Mouse (Mus musculus): ENCODE data around the gene Pxylp1. TPM values are rescaled to one million over a fixed set of nuclear protein-coding genes. Genes with fewer than 3 reads are reported as not detected.

Gene Pxylp1
- polyA plus RNA-seq, 1 experiment, result 6.6 TPM

GRCm38 (mm10) chr9:96861092-96861487, 31.4 kb downstream of the Pxylp1 start:
- no peak for DNase-seq (ENCODE audit: low spot score)

DNA sequence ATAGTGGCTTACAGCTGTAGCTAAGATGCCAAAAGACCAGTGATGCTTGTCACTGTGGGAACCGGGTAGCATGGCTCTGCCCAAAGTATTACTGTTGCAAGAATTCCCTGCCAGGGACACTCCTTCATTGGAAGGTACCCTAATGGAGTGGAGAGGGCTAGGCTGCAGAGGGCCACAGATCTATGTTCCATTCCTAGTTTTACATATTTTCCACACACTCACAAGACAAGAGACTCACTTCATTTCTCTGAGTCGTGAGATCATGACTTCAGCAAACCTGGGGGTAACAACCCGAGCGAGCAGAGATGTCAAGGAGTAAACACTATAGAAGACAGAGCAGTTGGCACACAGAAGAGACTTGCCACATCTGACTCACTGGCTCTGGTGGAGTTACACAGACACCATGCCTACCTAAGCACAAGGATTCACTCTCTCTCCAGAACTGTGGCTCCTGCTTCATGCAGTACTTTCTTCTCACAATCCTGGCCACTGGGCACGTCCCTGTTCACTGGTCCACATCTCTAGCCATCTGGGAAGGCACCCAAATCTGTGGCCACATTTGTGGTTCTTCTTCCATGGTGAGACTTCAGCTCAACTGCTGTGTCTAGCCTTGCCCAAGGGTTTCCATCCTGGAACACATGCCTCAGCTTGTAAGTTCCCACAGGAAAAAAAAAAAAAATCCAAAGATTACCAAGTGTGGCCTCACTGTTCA, 31.9 kb downstream of the Pxylp1 start:
- DNase-seq (ENCODE audit: low spot score), result no peak

- DNase-seq (ENCODE audit: low spot score), result no peak
These were observed 33.4 kb downstream of the Pxylp1 start for GRCm38 (mm10) chr9:96859027-96859426.

- no peak for DNase-seq (ENCODE audit: low spot score)
These were observed 34.6 kb downstream of the Pxylp1 start for GRCm38 (mm10) chr9:96857838-96858237.

GRCm38 (mm10) chr9:96853300-96854186, 38.9 kb downstream of the Pxylp1 start:
- no peak for DNase-seq (ENCODE audit: low spot score)

GRCm38 (mm10) chr9:96851634-96852033, 40.8 kb downstream of the Pxylp1 start:
- no peak for DNase-seq (ENCODE audit: low spot score)

DNA sequence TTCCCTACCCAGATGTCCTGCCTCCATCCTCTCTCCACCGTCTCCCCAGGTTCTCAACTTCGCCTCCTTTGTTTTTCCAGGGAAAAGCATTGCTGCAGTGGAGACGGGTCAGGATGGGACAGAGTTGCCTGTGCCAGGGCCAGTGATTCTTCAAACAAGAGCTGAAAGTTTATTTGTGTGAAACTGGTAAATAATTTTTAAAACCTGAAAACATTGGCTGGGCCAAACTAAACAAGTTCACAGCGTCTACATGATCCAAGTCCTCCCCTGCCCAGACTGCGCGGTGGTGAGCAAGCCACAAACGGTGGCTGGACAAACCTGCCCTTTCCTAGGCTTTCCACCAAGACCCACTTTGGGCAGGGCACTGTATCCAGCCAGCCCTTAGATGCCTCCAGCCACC, 41.4 kb downstream of the Pxylp1 start:
- DNase-seq (ENCODE audit: low spot score), result no peak

GRCm38 (mm10) chr9:96849012-96849411, 43.5 kb downstream of the Pxylp1 start:
- no peak for DNase-seq (ENCODE audit: low spot score)

DNA sequence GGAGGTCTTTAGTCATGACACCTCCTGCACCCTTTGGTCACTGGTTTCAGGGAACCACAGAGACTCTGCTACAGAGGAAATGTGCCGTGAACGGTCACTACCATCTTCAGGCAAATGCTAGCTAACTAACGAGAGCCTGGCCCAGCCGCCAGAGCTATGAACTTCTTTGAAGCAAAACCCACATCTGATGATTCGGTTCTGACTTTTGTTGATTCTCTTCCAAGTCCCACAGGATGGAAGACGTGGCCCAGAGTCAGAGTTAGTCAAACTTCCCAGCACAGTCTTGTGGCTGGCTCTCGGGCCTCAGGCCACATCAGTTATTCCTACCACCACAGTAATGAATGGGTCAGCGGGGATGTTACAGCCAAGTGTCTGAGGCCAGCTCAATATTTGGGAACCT, 46.1 kb downstream of the Pxylp1 start:
- no peak for DNase-seq (ENCODE audit: low spot score)

- DNase-seq (ENCODE audit: low spot score), result no peak
These were observed 47.7 kb downstream of the Pxylp1 start for GRCm38 (mm10) chr9:96844798-96845209.

- DNase-seq (ENCODE audit: low spot score), result no peak
These were observed 53.1 kb downstream of the Pxylp1 start for GRCm38 (mm10) chr9:96839376-96839775.

DNA sequence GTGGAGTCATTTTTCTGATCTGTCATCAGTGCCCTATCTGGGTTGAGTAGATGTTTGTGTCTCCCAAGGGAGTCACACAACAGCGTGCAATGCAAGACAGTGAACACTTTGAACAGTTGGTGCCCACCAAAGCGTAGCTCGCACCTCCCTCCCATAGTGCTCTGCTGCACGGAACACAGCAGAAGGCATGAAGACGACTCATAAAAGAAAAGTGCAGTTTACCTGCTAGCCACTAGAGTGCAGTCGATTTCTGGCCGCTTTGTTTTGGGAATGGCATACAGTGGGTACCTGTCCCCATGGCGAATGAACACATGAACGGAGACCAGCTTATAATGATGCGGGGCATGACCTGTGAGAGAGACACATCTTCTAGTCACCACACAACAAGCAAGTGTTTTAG, 53.6 kb downstream of the Pxylp1 start:
- no peak for DNase-seq (ENCODE audit: low spot score)

GRCm38 (mm10) chr9:96837781-96838420, 54.6 kb downstream of the Pxylp1 start:
- DNase-seq (ENCODE audit: low spot score), result no peak

- no peak for DNase-seq (ENCODE audit: low spot score)
These were observed 55.5 kb downstream of the Pxylp1 start for GRCm38 (mm10) chr9:96836984-96837383.

GRCm38 (mm10) chr9:96835374-96835921, 57.0 kb downstream of the Pxylp1 start:
- DNase-seq (ENCODE audit: low spot score), result no peak

- no peak for DNase-seq (ENCODE audit: low spot score)
These were observed 58.9 kb downstream of the Pxylp1 start for GRCm38 (mm10) chr9:96833606-96834005.

- no peak for DNase-seq (ENCODE audit: low spot score)
These were observed 60.0 kb downstream of the Pxylp1 start for GRCm38 (mm10) chr9:96832516-96832915.

GRCm38 (mm10) chr9:96830856-96831359, 61.6 kb downstream of the Pxylp1 start:
- no peak for DNase-seq (ENCODE audit: low spot score)

- DNase-seq (ENCODE audit: low spot score), result no peak
These were observed 62.8 kb downstream of the Pxylp1 start for GRCm38 (mm10) chr9:96829682-96830081.

DNA sequence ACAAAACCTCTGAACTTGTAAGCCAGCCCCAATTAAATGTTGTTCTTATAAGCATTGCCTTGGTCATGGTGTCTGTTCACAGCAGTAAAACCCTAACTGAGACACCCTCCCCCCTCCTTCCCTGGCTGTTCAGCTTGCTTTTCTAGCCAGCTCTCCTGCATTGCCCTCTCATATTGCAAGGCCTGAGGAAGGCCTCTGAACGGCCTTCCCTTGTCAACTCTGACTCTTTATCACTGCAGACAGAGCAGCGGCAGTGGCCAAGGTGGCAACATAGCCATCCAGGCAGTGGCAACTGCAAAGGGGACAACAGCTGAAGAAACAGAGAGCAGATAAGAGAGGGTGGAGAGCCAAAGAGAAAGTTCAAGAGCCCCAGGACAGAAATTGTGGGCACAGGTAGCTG, 64.4 kb downstream of the Pxylp1 start:
- no peak for DNase-seq (ENCODE audit: low spot score)

GRCm38 (mm10) chr9:96827002-96827785, 65.3 kb downstream of the Pxylp1 start:
- no peak for DNase-seq (ENCODE audit: low spot score)

All from urinary bladder, adult 2 months (tissue).